Mouse (Mus musculus) MEL (cell line): ENCODE measurements around the gene Samm50. TPM values are rescaled to one million over a fixed set of nuclear protein-coding genes. Genes with fewer than 3 reads are reported as not detected.

ENCODE experiments used
- DNase-seq: peaks from one replicate; pipeline ENCODE4 v3.0.0; 2011; ENCODE audit warnings: low read depth, low spot score
- H3K27ac ChIP-seq: 2 replicates; pipeline ENCODE4 v1.5.1; 2012; ENCODE audit warnings: low read depth, mild to moderate bottlenecking, control low read depth, low read length, moderate library complexity; ENCODE audit not compliant: control insufficient read depth
- H3K27me3 ChIP-seq, 2 experiments: fragments of 150-350 bp in 1 of 2; sonication (generic) in 1 of 2; 2 replicates each; pipeline ENCODE4 v1.6.1; 2012; ENCODE audit warnings: low read length in 2 of 2, mild to moderate bottlenecking in 2 of 2, improper control_type of control experiment in 1 of 2, moderate library complexity in 1 of 2; ENCODE audit not compliant: insufficient read depth in 2 of 2, control insufficient read depth in 1 of 2
- H3K36me3 ChIP-seq, 2 experiments: 2 replicates each; pipeline ENCODE4 v1.6.1; 2012 to 2014; ENCODE audit warnings: low read length in 2 of 2, improper control_type of control experiment in 1 of 2, inconsistent platforms in 1 of 2, mild to moderate bottlenecking in 1 of 2; ENCODE audit not compliant: insufficient read depth in 2 of 2, control insufficient read depth in 1 of 2
- H3K4me1 ChIP-seq, 2 experiments: fragments of 150-350 bp in 1 of 2; sonication (generic) in 1 of 2; 2 replicates each; pipeline ENCODE4 v1.6.1; 2012; ENCODE audit warnings: low read length in 2 of 2, improper control_type of control experiment in 1 of 2, mild to moderate bottlenecking in 1 of 2; ENCODE audit not compliant: insufficient read depth in 2 of 2, control insufficient read depth in 1 of 2
- H3K4me3 ChIP-seq, 2 experiments: fragments of 150-350 bp in 1 of 2; sonication (generic) in 1 of 2; 2 replicates each; pipeline ENCODE4 v1.5.1; 2012; ENCODE audit warnings: low read depth in 2 of 2, low read length in 2 of 2, mild to moderate bottlenecking in 2 of 2, moderate library complexity in 2 of 2, control low read depth in 1 of 2, improper control_type of control experiment in 1 of 2; ENCODE audit not compliant: control insufficient read depth in 1 of 2, insufficient read depth in 1 of 2
- H3K79me2 ChIP-seq: 2 replicates; pipeline ENCODE4 v1.6.1; 2012; ENCODE audit warnings: mild to moderate bottlenecking, low read length, moderate library complexity; ENCODE audit not compliant: control insufficient read depth, poor library complexity, insufficient read depth
- H3K9ac ChIP-seq: 2 replicates; pipeline ENCODE4 v1.6.1; 2012; ENCODE audit warnings: low read depth, mild to moderate bottlenecking, control low read depth, low read length, moderate library complexity; ENCODE audit not compliant: control insufficient read depth, poor library complexity, severe bottlenecking
- H3K9me3 ChIP-seq: fragments of 150-350 bp; sonication (generic); replicated peaks from 2 replicates; pipeline ENCODE4 v1.6.1; 2012; ENCODE audit warnings: mild to moderate bottlenecking, low read length, improper control_type of control experiment, moderate library complexity; ENCODE audit not compliant: insufficient read depth
- E2F4 ChIP-seq: IDR thresholded peaks from 2 replicates; pipeline ENCODE4 v1.6.1; 2011; ENCODE audit warnings: low read depth, low read length, improper control_type of control experiment, borderline replicate concordance
- EP300 ChIP-seq, 2 experiments: IDR thresholded peaks; 2 replicates each; pipeline ENCODE4 v1.6.1; 2011; ENCODE audit warnings: improper control_type of control experiment in 2 of 2, low read length in 2 of 2, low read depth in 1 of 2, mild to moderate bottlenecking in 1 of 2
- GABPA ChIP-seq: IDR thresholded peaks from 2 replicates; pipeline ENCODE4 v1.6.1; 2012; ENCODE audit warnings: low read depth, mild to moderate bottlenecking, inconsistent platforms, low read length, improper control_type of control experiment, moderate library complexity
- GATA1 ChIP-seq: IDR thresholded peaks from 2 replicates; pipeline ENCODE4 v1.6.1; 2011; ENCODE audit warnings: low read depth, low read length, improper control_type of control experiment
- HCFC1 ChIP-seq: IDR thresholded peaks from 2 replicates; pipeline ENCODE4 v1.6.1; 2012; ENCODE audit warnings: low read depth, mild to moderate bottlenecking, inconsistent platforms, low read length, improper control_type of control experiment, moderate library complexity
- KAT2A ChIP-seq: conservative IDR thresholded peaks from 2 replicates; pipeline ENCODE4 v1.6.1; 2012; ENCODE audit warnings: low read depth, low read length, improper control_type of control experiment, inconsistent platforms
- MAFK ChIP-seq: IDR thresholded peaks from 2 replicates; pipeline ENCODE4 v1.6.1; 2011; ENCODE audit warnings: low read depth, mild to moderate bottlenecking, low read length, improper control_type of control experiment, borderline replicate concordance
- MAZ ChIP-seq: IDR thresholded peaks from 2 replicates; pipeline ENCODE4 v1.6.1; 2012; ENCODE audit warnings: low read depth, mild to moderate bottlenecking, inconsistent platforms, low read length, improper control_type of control experiment
- MXI1 ChIP-seq: IDR thresholded peaks from 2 replicates; pipeline ENCODE4 v1.6.1; 2011; ENCODE audit warnings: mild to moderate bottlenecking, low read depth, low read length, improper control_type of control experiment
- MYB ChIP-seq: IDR thresholded peaks from 2 replicates; pipeline ENCODE4 v1.6.1; 2011; ENCODE audit warnings: mild to moderate bottlenecking, low read depth, low read length, improper control_type of control experiment
- NELFE ChIP-seq: IDR thresholded peaks from 2 replicates; pipeline ENCODE4 v1.6.1; 2011; ENCODE audit warnings: low read depth, low read length, improper control_type of control experiment
- SMC3 ChIP-seq: IDR thresholded peaks from 2 replicates; pipeline ENCODE4 v1.6.1; 2011; ENCODE audit warnings: low read depth, low read length, improper control_type of control experiment
- TBP ChIP-seq: IDR thresholded peaks from 2 replicates; pipeline ENCODE4 v1.8.0; 2011; ENCODE audit warnings: low read depth, low read length, improper control_type of control experiment
- USF2 ChIP-seq, 2 experiments: IDR thresholded peaks; 2 replicates each; pipeline ENCODE4 v1.6.1; 2011 to 2012; ENCODE audit warnings: improper control_type of control experiment in 2 of 2, low read length in 2 of 2, borderline replicate concordance in 1 of 2, inconsistent platforms in 1 of 2, low read depth in 1 of 2, mild to moderate bottlenecking in 1 of 2; ENCODE audit not compliant: insufficient read depth in 1 of 2
- ZMIZ1 ChIP-seq: IDR thresholded peaks from 2 replicates; pipeline ENCODE4 v1.6.1; 2012; ENCODE audit warnings: low read depth, mild to moderate bottlenecking, inconsistent platforms, low read length, improper control_type of control experiment, moderate library complexity
- ZNF384 ChIP-seq: IDR thresholded peaks from 2 replicates; pipeline ENCODE4 v1.6.1; 2012; ENCODE audit warnings: low read depth, mild to moderate bottlenecking, inconsistent platforms, low read length, improper control_type of control experiment
- polyA plus RNA-seq, 2 experiments: library from polyadenylated mRNA; stranded (reverse) in 1 of 2; unstranded in 1 of 2; fragments of >175 nt in 1 of 2; fragments of >200 nt in 1 of 2; gene quantifications; 2 replicates each; pipeline versions ENCODE4 v1.2.1 to v1.2.4; 2012; ENCODE audit warnings: low replicate concordance in 2 of 2, low read depth in 1 of 2; ENCODE audit not compliant: insufficient read length in 2 of 2, insufficient read depth in 1 of 2, missing spikeins in 1 of 2
- total RNA-seq: library from RNA; depleted of rRNA; stranded (reverse); fragments of 300-350 nt; gene quantifications from 2 replicates; pipeline ENCODE4 v1.2.3, GENCODE M21; 2012

Gene Samm50
- total and polyA plus RNA-seq, 3 experiments: 62.4 to 190 TPM; not detected in 1

DNA sequence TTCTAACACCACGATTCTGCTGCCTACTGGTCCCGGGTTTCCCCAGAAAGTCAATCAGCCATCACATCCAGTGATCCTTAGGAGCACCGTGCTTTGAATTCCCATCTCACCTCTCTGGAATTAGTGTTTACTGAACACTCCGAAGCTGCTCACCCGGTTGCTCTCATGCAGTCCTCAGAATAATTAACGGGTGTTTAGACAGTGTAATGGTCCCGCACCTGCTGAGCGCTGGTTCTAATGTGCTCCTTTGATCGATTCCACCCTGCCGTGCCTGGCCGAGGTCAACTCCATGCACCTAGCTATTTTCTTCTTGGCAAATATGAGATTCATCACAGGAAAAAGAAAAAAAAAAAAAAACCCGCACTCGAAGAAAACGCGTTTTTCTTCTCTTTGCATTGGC is 46.5 kb downstream of the Samm50 start:
- no peak for TF ChIP-seq KAT2A
- no peak for TF ChIP-seq EP300 (IDR thresholded peaks at IDR 0.05; ENCODE audit: low read depth in 1 of 2, low read length in 2 of 2)
- no peak for TF ChIP-seq GABPA
- TF ChIP-seq ZNF384: no peak
- DNase-seq: no peak
- Histone ChIP-seq H3K9me3 (no peaks in the 10 kb centered on the region), H3K4me3 (no peak overlapping the region), H3K4me1 (peaks cover 0 to 13% of the 10 kb centered on the region in 2 experiments; a peak in 2 of 4 replicates), H3K27me3 (no peaks in the 10 kb centered on the region), H3K27ac (no peak overlapping the region), H3K79me2 (peaks cover 12% of the 10 kb centered on the region), H3K9ac (no peak overlapping the region), H3K36me3 (peaks cover 0 to 7% of the 10 kb centered on the region in 2 experiments; a peak in 3 of 4 replicates)

DNA sequence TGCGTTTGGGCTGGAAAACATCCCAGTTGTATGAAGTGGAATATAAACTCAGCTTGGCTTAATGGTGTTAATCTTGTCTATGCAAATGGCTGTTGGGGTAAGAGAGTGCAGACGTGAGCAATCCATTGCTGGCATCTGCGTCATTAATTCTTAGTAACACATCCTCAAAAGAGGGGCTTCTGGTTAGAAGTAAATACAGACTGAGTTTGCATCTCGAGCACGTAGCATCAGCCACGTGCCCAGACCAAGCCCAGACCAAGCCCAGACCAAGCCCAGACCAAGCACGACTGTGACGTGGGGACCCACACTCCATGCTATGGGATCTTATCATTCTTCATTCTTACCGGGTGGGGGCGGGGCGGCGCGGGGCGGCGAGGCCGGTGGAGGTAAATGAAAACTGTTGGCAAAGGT is 47.0 kb downstream of the Samm50 start:
- no peak overlapping the region for H3K9ac ChIP-seq
- peaks cover 9% of the 10 kb centered on the region; the same call in 1 of the 2 replicates for H3K79me2 ChIP-seq
- H3K27me3 ChIP-seq: no peaks in the 10 kb centered on the region
- H3K9me3 ChIP-seq: no peaks in the 10 kb centered on the region
- H3K36me3 ChIP-seq: peaks cover 0 to 7% of the 10 kb centered on the region in 2 experiments; a peak in 3 of 4 replicates
- no peak for TF ChIP-seq SMC3
- H3K4me1 ChIP-seq: peaks cover 0 to 13% of the 10 kb centered on the region in 2 experiments; a peak in 2 of 4 replicates
- DNase-seq: no peak
- no peak overlapping the region for H3K4me3 ChIP-seq
- no peak overlapping the region for H3K27ac ChIP-seq

DNA sequence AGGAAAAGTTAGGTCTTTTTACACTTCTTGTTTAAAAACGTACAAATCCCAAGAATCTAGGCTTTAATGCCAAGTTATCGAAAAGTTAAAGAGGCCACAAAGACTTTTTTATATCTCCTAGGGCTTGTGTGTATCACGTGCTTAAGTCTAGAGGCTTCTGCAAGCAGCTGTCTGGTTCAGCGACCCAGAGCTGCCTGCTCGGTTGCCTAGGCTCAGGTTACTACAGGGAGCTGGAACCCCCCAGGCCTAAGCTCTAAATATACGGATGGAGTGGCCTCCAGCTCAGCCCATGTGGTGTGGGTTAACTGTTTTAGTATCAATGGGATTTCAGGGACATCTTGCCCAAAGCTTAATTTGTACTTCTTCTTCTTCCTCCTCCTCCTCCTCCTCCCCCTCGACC is 49.5 kb downstream of the Samm50 start:
- no peak for DNase-seq
- Histone ChIP-seq H3K4me3 (no peak overlapping the region), H3K27ac (no peak overlapping the region), H3K9me3 (no peaks in the 10 kb centered on the region), H3K27me3 (no peaks in the 10 kb centered on the region), H3K4me1 (no peaks in the 10 kb centered on the region), H3K79me2 (peaks cover 7% of the 10 kb centered on the region; the same call in 1 of the 2 replicates), H3K9ac (no peak overlapping the region), H3K36me3 (no peaks in the 10 kb centered on the region; a peak in 2 of 4 replicates)
- no peak for TF ChIP-seq MYB
- TF ChIP-seq E2F4: no peak
- no peak for TF ChIP-seq MXI1
- TF ChIP-seq USF2 (IDR thresholded peaks at IDR 0.05; ENCODE audit: borderline replicate concordance in 1 of 2, insufficient read depth in 1 of 2, low read depth in 1 of 2, low read length in 2 of 2): no peak
- no peak for TF ChIP-seq ZMIZ1
- no peak for TF ChIP-seq MAFK
- no peak for TF ChIP-seq NELFE
- TF ChIP-seq TBP: no peak
- no peak for TF ChIP-seq MAZ
- TF ChIP-seq GATA1: no peak
- no peak for TF ChIP-seq KAT2A
- TF ChIP-seq HCFC1: no peak
